In genomic region chr5:108629634-108630483, GRCm38 (mm10) we compare ENCODE assay signal across 8 mouse cellular contexts. TPM values are rescaled to one million over a fixed set of nuclear protein-coding genes. Genes with fewer than 3 reads are reported as not detected.
DNase-seq lines count a peak whose midpoint lies in the region; ATAC-seq and TF ChIP-seq lines count a peak whose summit lies in the region.

Gak (minus strand) TSS chr5:108629755.
Tmem175 (plus strand) TSS chr5:108629770.

- peak; percentile 96 for TF ChIP-seq POLR2A in cortical plate, adult 2 months (IDR thresholded peaks at IDR 0.05; ENCODE audit: extremely low read depth, insufficient read depth, low read length)

- peak; percentile 82 to 84 for DNase-seq in gastrocnemius, adult 8-10 months (ENCODE audit: low spot score in 2 of 2)
- DNase-seq in hindlimb bud, embryonic 11.5 days (ENCODE audit: extremely low spot score, low read depth, low spot score): peak; percentile 77
- DNase-seq in left cerebral cortex, adult 8-10 months (ENCODE audit: low spot score in 2 of 2): peak; percentile 82 to 89
- peak; percentile 95 to 96 for DNase-seq in right cerebral cortex, postnatal 10 days (ENCODE audit: low spot score in 2 of 2)
- peak; percentile 87 for DNase-seq in urinary bladder, postnatal 25 days (ENCODE audit: low spot score)

- no peaks in the 10 kb centered on the region for H3K27me3 ChIP-seq in megakaryocyte, embryonic 14.5 days (replicated peaks)

- H3K4me3 ChIP-seq in cortical plate, adult 2 months (ENCODE audit: insufficient read depth, low read length): peak within 1 kb of the TSS; percentile 82
- peak within 1 kb of the TSS; percentile 100 for H3K4me3 ChIP-seq in megakaryocyte, embryonic 14.5 days (replicated peaks)

- no peak for TF ChIP-seq CTCF in cortical plate, adult 2 months (IDR thresholded peaks at IDR 0.05; ENCODE audit: extremely low read depth, insufficient read depth, low read length)

- ATAC-seq in activated CD4-positive, CD25-positive, alpha-beta regulatory T cell, adult 4 months: peak; percentile 97

- peak within 1 kb of the TSS; percentile 81 for H3K27ac ChIP-seq in cortical plate, adult 2 months (ENCODE audit: insufficient read depth, low read length)

- peaks cover 7% of the 10 kb centered on the region; the same call in 1 of the 2 replicates for H3K4me1 ChIP-seq in cortical plate, adult 2 months (ENCODE audit: control insufficient read depth, insufficient read depth, low read length)
- H3K4me1 ChIP-seq in megakaryocyte, embryonic 14.5 days: peaks cover 48% of the 10 kb centered on the region

- peaks cover 4% of the 10 kb centered on the region for H3K36me3 ChIP-seq in megakaryocyte, embryonic 14.5 days (replicated peaks; ENCODE audit: low read length)

- no peaks in the 10 kb centered on the region for H3K9me3 ChIP-seq in megakaryocyte, embryonic 14.5 days

RNA-seq across cellular contexts. Expression of gene Gak, which starts in this region (rescaled TPM):
- 10 to 100 TPM; 66.0 to 73.0 TPM for polyA plus RNA-seq in activated CD4-positive, CD25-positive, alpha-beta regulatory T cell, adult 4 months (2017; shearing (Covaris generic))
- polyA plus RNA-seq in cortical plate, adult 2 months (2012; rRNA removed): 84.9 and 86.8 TPM in 2 replicates
- 10 to 100 TPM in 2 of 4 experiments, 1 to 10 TPM in 2; 9.3 to 12.6 (median 10.3) TPM for total RNA-seq in gastrocnemius, adult 8-10 months (2022)
- total RNA-seq in left cerebral cortex, adult 8-10 months (2022): 100 to 1,000 TPM in 1 of 4 experiments, 10 to 100 TPM in 3; 97.5 to 105 (median 99.5) TPM
- polyA plus RNA-seq in megakaryocyte, embryonic 14.5 days (2012; ENCODE audit: insufficient read depth, low replicate concordance): 64.1 and 72.4 TPM in 2 replicates

RNA-seq across cellular contexts. Expression of gene Tmem175, which starts in this region (rescaled TPM):
- polyA plus RNA-seq in activated CD4-positive, CD25-positive, alpha-beta regulatory T cell, adult 4 months (2017; shearing (Covaris generic)): 10 to 100 TPM; 36.5 to 39.2 TPM
- 62.8 and 67.4 TPM in 2 replicates for polyA plus RNA-seq in cortical plate, adult 2 months (2012; rRNA removed)
- 1 to 10 TPM; 6.9 to 9.2 (median 8.0) TPM for total RNA-seq in gastrocnemius, adult 8-10 months (2022)
- 10 to 100 TPM; 37.1 to 43.1 (median 39.5) TPM for total RNA-seq in left cerebral cortex, adult 8-10 months (2022)
- polyA plus RNA-seq in megakaryocyte, embryonic 14.5 days (2012; ENCODE audit: insufficient read depth, low replicate concordance): 2.8 and 3.5 TPM in 2 replicates

Comparison
In these comparisons a context has a peak if more than half of its experiments do, and no peak if none do; other contexts are left out.
1. Peak in every context shown above with its lines: DNase-seq, ATAC-seq, H3K4me3 ChIP-seq and H3K27ac ChIP-seq.
2. RNA of gene Gak (total RNA-seq): 97.5 to 105 TPM in left cerebral cortex, adult 8-10 months; 9.3 to 12.6 TPM in gastrocnemius, adult 8-10 months; every median in the first group is over 4 times any median in the second.